Mouse (Mus musculus) CH12.LX (cell line): ENCODE measurements around the gene Syt6. TPM values are rescaled to one million over a fixed set of nuclear protein-coding genes. Genes with fewer than 3 reads are reported as not detected.

Source experiments
- DNase-seq: peaks from one replicate; pipeline ENCODE4 v3.0.0-alpha.2; 2013; ENCODE audit errors: extremely low read depth
- H3K27ac ChIP-seq: 2 replicates; pipeline ENCODE4 v1.5.1; 2012; ENCODE audit warnings: low read depth, mild to moderate bottlenecking, control low read depth, moderate library complexity; ENCODE audit not compliant: insufficient read depth
- H3K27me3 ChIP-seq: replicated peaks from 2 replicates; pipeline ENCODE3; 2012; ENCODE audit warnings: inconsistent platforms
- H3K36me3 ChIP-seq, 2 experiments: replicated peaks in 1 of 2; 2 replicates each; pipeline versions ENCODE3 to v1.6.1; 2012; ENCODE audit warnings: inconsistent platforms in 1 of 2, low read length in 1 of 2, mild to moderate bottlenecking in 1 of 2, mixed read lengths in 1 of 2, moderate library complexity in 1 of 2; ENCODE audit not compliant: control insufficient read depth in 1 of 2, insufficient read depth in 1 of 2
- H3K4me1 ChIP-seq, 2 experiments: 2 replicates each; pipeline ENCODE4 v1.6.1; 2012; ENCODE audit warnings: inconsistent platforms in 1 of 2, moderate library complexity in 1 of 2; ENCODE audit not compliant: insufficient read depth in 2 of 2, control insufficient read depth in 1 of 2
- H3K4me2 ChIP-seq: 2 replicates; pipeline ENCODE4 v1.6.1; 2012; ENCODE audit warnings: low read depth, mild to moderate bottlenecking, control low read depth; ENCODE audit not compliant: poor library complexity, insufficient read depth, severe bottlenecking
- H3K4me3 ChIP-seq, 3 experiments: fragments of 150-350 bp in 1 of 3; sonication (generic) in 1 of 3; replicated peaks in 1 of 3; 2 replicates each; pipeline versions ENCODE3 to v1.5.1; 2011 to 2012; ENCODE audit warnings: low read depth in 2 of 3, low read length in 2 of 3, mild to moderate bottlenecking in 2 of 3, moderate library complexity in 2 of 3, control low read depth in 1 of 3, improper control_type of control experiment in 1 of 3, inconsistent platforms in 1 of 3, mixed read lengths in 1 of 3; ENCODE audit not compliant: poor library complexity in 1 of 3
- H3K79me2 ChIP-seq: replicated peaks from 2 replicates; pipeline ENCODE4 v1.6.1; 2012; ENCODE audit warnings: mild to moderate bottlenecking, moderate library complexity; ENCODE audit not compliant: control insufficient read depth, poor library complexity, insufficient read depth, severe bottlenecking; ENCODE audit errors: extremely low read depth
- H3K9ac ChIP-seq: 2 replicates; pipeline ENCODE4 v1.6.1; 2012; ENCODE audit warnings: low read depth, mild to moderate bottlenecking, control low read depth, moderate library complexity; ENCODE audit not compliant: insufficient read depth
- H3K9me3 ChIP-seq: replicated peaks from 2 replicates; pipeline ENCODE3; 2012; ENCODE audit warnings: low read length, inconsistent platforms, mixed read lengths
- CTCF ChIP-seq, 2 experiments: IDR thresholded peaks in 1 of 2; conservative IDR thresholded peaks in 1 of 2; 2 replicates each; pipeline ENCODE4 v1.5.1; 2011 to 2012; ENCODE audit warnings: low read depth in 2 of 2, low read length in 2 of 2, improper control_type of control experiment in 1 of 2, inconsistent platforms in 1 of 2, mild to moderate bottlenecking in 1 of 2, moderate library complexity in 1 of 2
- ELF1 ChIP-seq: IDR thresholded peaks from 2 replicates; pipeline ENCODE4 v1.6.1; 2014; ENCODE audit warnings: low read depth, mild to moderate bottlenecking, inconsistent platforms, low read length, improper control_type of control experiment
- EP300 ChIP-seq: IDR thresholded peaks from 2 replicates; pipeline ENCODE4 v1.6.1; 2011; ENCODE audit warnings: low read length, improper control_type of control experiment
- GABPA ChIP-seq: IDR thresholded peaks from 2 replicates; pipeline ENCODE4 v1.6.1; 2012; ENCODE audit warnings: low read depth, low read length, improper control_type of control experiment, inconsistent platforms; ENCODE audit not compliant: insufficient replicate concordance
- HCFC1 ChIP-seq: IDR thresholded peaks from 2 replicates; pipeline ENCODE4 v1.6.1; 2012; ENCODE audit warnings: low read depth, mild to moderate bottlenecking, inconsistent platforms, low read length, improper control_type of control experiment
- IRF4 ChIP-seq: IDR thresholded peaks from 2 replicates; pipeline ENCODE4 v1.6.1; 2014; ENCODE audit warnings: low read depth, mild to moderate bottlenecking, inconsistent platforms, low read length, improper control_type of control experiment
- KAT2A ChIP-seq: IDR thresholded peaks from 2 replicates; pipeline ENCODE4 v1.6.1; 2012; ENCODE audit warnings: low read length, improper control_type of control experiment, inconsistent platforms; ENCODE audit not compliant: insufficient replicate concordance
- MAX ChIP-seq: IDR thresholded peaks from 2 replicates; pipeline ENCODE4 v1.6.1; 2011; ENCODE audit warnings: low read length, improper control_type of control experiment
- MAZ ChIP-seq: IDR thresholded peaks from 2 replicates; pipeline ENCODE4 v1.6.1; 2012; ENCODE audit warnings: low read depth, mild to moderate bottlenecking, inconsistent platforms, low read length, improper control_type of control experiment, moderate library complexity
- MEF2A ChIP-seq: IDR thresholded peaks from 2 replicates; pipeline ENCODE4 v1.6.1; 2014; ENCODE audit warnings: low read depth, mild to moderate bottlenecking, inconsistent platforms, low read length, improper control_type of control experiment, borderline replicate concordance
- MXI1 ChIP-seq: IDR thresholded peaks from 2 replicates; pipeline ENCODE4 v1.6.1; 2011; ENCODE audit warnings: mild to moderate bottlenecking, low read depth, low read length, improper control_type of control experiment
- MYC ChIP-seq: IDR thresholded peaks from 2 replicates; pipeline ENCODE4 v1.6.1; 2011; ENCODE audit warnings: low read depth, mild to moderate bottlenecking, improper control_type of control experiment, low read length
- NRF1 ChIP-seq: IDR thresholded peaks from 2 replicates; pipeline ENCODE4 v1.6.1; 2014; ENCODE audit warnings: low read depth, mild to moderate bottlenecking, inconsistent platforms, low read length, improper control_type of control experiment, moderate library complexity
- PAX5 ChIP-seq: IDR thresholded peaks from 2 replicates; pipeline ENCODE4 v1.6.1; 2012; ENCODE audit warnings: low read length, inconsistent platforms, mixed read lengths
- POLR2A ChIP-seq: IDR thresholded peaks from 2 replicates; pipeline ENCODE4 v1.6.1; 2011; ENCODE audit warnings: low read depth, mild to moderate bottlenecking, improper control_type of control experiment, low read length
- POLR2AphosphoS2 ChIP-seq: IDR thresholded peaks from 2 replicates; pipeline ENCODE4 v1.6.1; 2011; ENCODE audit warnings: low read depth, low read length, improper control_type of control experiment
- RCOR1 ChIP-seq: conservative IDR thresholded peaks from 2 replicates; pipeline ENCODE4 v1.6.1; 2012; ENCODE audit warnings: low read depth, mild to moderate bottlenecking, inconsistent platforms, low read length, improper control_type of control experiment
- SIN3A ChIP-seq: IDR thresholded peaks from 2 replicates; pipeline ENCODE4 v1.6.1; 2012; ENCODE audit warnings: low read length, improper control_type of control experiment, inconsistent platforms
- SMC3 ChIP-seq: IDR thresholded peaks from 2 replicates; pipeline ENCODE4 v1.6.1; 2011; ENCODE audit warnings: low read depth, low read length, improper control_type of control experiment
- TBP ChIP-seq: conservative IDR thresholded peaks from 2 replicates; pipeline ENCODE4 v1.6.1; 2011; ENCODE audit warnings: low read depth, low read length, improper control_type of control experiment
- USF1 ChIP-seq: IDR thresholded peaks from 2 replicates; pipeline ENCODE4 v1.6.1; 2014; ENCODE audit warnings: low read depth, mild to moderate bottlenecking, inconsistent platforms, low read length, improper control_type of control experiment
- USF2 ChIP-seq: conservative IDR thresholded peaks from 2 replicates; pipeline ENCODE4 v1.6.1; 2011; ENCODE audit warnings: low read depth, low read length, improper control_type of control experiment
- ZKSCAN1 ChIP-seq: IDR thresholded peaks from 2 replicates; pipeline ENCODE4 v1.6.1; 2012; ENCODE audit warnings: low read depth, inconsistent platforms, low read length, improper control_type of control experiment, borderline replicate concordance
- dilution Hi-C: fragments of 300-500 bp; cut with MboI; formaldehyde crosslinking; loops from 2 replicates; pipeline ENCODE4 v1.14.3; 2020; ENCODE audit warnings: low sequenced_read_pairs; ENCODE audit not compliant: extremely low pct_unique_long_range_greater_than_20kb, extremely low pct_ligation_motif_present
- in situ Hi-C: fragments of 300-500 bp; cut with MboI; formaldehyde crosslinking; loops from 3 replicates; pipeline ENCODE4 v1.14.3; 2019; ENCODE audit warnings: low sequenced_read_pairs, low pct_ligation_motif_present, low pct_unique_long_range_greater_than_20kb, mixed read lengths
- polyA plus RNA-seq: library from polyadenylated mRNA; unstranded; fragments of >175 nt; gene quantifications from 2 replicates; pipeline ENCODE4 v1.2.1, GENCODE M21; 2012; ENCODE audit warnings: low read depth; ENCODE audit not compliant: insufficient read length
- total RNA-seq, 2 experiments: library from RNA; depleted of rRNA; stranded (reverse); fragments of 300-350 nt in 1 of 2; fragments of >200 nt in 1 of 2; gene quantifications; 2 replicates each; pipeline ENCODE4 v1.2.3; 2012 to 2014

Syt6 gene
- total and polyA plus RNA-seq, 3 experiments = not detected

- H3K27me3 ChIP-seq = no peaks in the 10 kb centered on the region
- H3K9ac ChIP-seq = no peak overlapping the region
- in situ Hi-C loops (no loop called here), dilution Hi-C loops (no loop called here)
- no peak for DNase-seq
- no peak for TF ChIP-seq EP300
- no peak for TF ChIP-seq MAZ
- TF ChIP-seq IRF4 = no peak
- no peak for TF ChIP-seq CTCF (conservative IDR thresholded peaks at IDR 0.05 in 1 of 2, IDR thresholded peaks at IDR 0.05 in 1 of 2; ENCODE audit: low read depth in 2 of 2, low read length in 2 of 2)
- TF ChIP-seq HCFC1 = no peak
- no peak for TF ChIP-seq MAX
- TF ChIP-seq PAX5 = no peak
- no peak for TF ChIP-seq NRF1
- no peak for TF ChIP-seq GABPA
- no peak for TF ChIP-seq MYC
- TF ChIP-seq SMC3 = no peak
- TF ChIP-seq USF2 = no peak
- TF ChIP-seq RCOR1 = no peak
- no peaks in the 10 kb centered on the region for H3K79me2 ChIP-seq
- no peaks in the 10 kb centered on the region for H3K36me3 ChIP-seq
- no peak overlapping the region for H3K27ac ChIP-seq
- H3K4me1 ChIP-seq = peaks cover 0 to 7% of the 10 kb centered on the region in 2 experiments; a peak in 3 of 4 replicates
- no peak overlapping the region for H3K4me2 ChIP-seq
- H3K9me3 ChIP-seq = no peaks in the 10 kb centered on the region
- H3K4me3 ChIP-seq = no peak overlapping the region
Observed at GRCm38 (mm10) chr3:103663385-103663784, 88.4 kb downstream of the Syt6 start.

GRCm38 (mm10) chr3:103672113-103672512 lies 97.1 kb downstream of the Syt6 start:
- in situ Hi-C loops (no loop called here), dilution Hi-C loops (no loop called here)
- Histone ChIP-seq H3K9me3 (no peaks in the 10 kb centered on the region), H3K36me3 (no peaks in the 10 kb centered on the region), H3K79me2 (no peaks in the 10 kb centered on the region), H3K27ac (no peak overlapping the region), H3K4me3 (no peak overlapping the region), H3K4me2 (no peak overlapping the region), H3K27me3 (no peaks in the 10 kb centered on the region), H3K4me1 (0 out of 4 replicates have a peak, but pooled peaks cover 0 to 3% of the 10 kb centered on the region in 2 experiments), H3K9ac (no peak overlapping the region)
- no peak for DNase-seq
- TF ChIP-seq USF1 (no peak), ZKSCAN1 (no peak), MXI1 (no peak), MEF2A (no peak), POLR2AphosphoS2 (no peak), MAZ (no peak), PAX5 (no peak), IRF4 (no peak), KAT2A (no peak), ELF1 (no peak), EP300 (no peak), RCOR1 (no peak), GABPA (no peak), SIN3A (no peak), TBP (no peak), NRF1 (no peak), POLR2A (no peak)
